Mouse (Mus musculus): ENCODE measurements at regions not wholly inside any gene's neighbourhood (a gene's known extent, or its start where the extent isn't known, plus 50 kb on each side); places are given as distances from the start of the nearest gene placed in this dataset.

DNA sequence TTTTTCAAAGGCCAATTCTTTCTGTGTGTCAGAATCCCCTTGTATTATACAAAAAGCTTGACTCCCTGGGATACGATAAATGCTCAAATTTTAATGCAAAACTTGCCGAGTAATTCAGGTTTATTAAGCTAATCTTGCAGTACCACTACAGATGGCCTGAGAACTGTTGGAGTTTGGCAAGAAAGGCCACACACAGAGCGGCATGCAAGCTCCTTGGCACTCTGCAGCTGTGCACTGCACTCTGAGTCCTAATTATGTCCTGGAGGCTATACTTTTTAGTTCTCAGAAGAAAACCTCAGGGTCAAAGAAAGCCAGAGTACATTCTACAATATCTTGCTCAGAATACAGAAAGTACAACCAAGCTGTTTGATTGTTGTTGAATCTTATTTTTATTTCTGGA, 286.3 kb upstream of the Ptchd4 start:
- TF ChIP-seq POLR2A (IDR thresholded peaks at IDR 0.05; ENCODE audit: low read depth, low read length) = no peak
- TF ChIP-seq CTCF (conservative IDR thresholded peaks at IDR 0.05; ENCODE audit: insufficient read depth, insufficient read length, low read depth, low read length) = no peak

Data from kidney, adult 2 months (tissue).